Mouse (Mus musculus): ENCODE results near the gene Kcnq2.

The Kcnq2 gene

GRCm38 (mm10) chr2:181154831-181155415 is 19.8 kb upstream of the Kcnq2 start:
- no peak for DNase-seq (ENCODE audit: low read depth, low spot score)
- Histone ChIP-seq H3K36me3 (ENCODE audit: control insufficient read depth, insufficient read depth, low read length, poor library complexity, severe bottlenecking) (no peaks in the 10 kb centered on the region), H3K27me3 (ENCODE audit: control insufficient read depth, insufficient read depth, low read length, poor library complexity, severe bottlenecking) (no peaks in the 10 kb centered on the region; the same call in 1 of the 2 replicates)

DNA sequence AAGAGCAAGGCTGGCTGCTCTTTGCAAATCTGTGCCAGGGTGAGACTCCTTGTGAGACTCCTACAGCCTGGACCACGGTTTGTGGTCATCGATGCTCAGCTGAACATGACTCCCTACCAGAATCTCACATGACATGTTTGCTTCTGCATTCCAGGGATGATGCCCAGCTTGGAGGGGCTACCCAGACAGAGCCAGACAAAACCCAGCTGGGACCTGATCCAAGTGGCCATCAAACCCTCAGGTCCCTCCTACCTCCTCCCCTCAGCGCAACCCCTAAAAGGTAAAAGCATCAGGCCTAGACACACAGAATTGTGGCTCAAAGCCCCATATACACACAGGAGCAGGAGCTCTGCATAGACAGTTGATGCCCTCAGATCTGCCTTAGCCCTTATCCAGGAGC is 19.3 kb upstream of the Kcnq2 start:
- Histone ChIP-seq H3K36me3 (ENCODE audit: control insufficient read depth, insufficient read depth, low read length, poor library complexity, severe bottlenecking) (no peaks in the 10 kb centered on the region), H3K27me3 (ENCODE audit: control insufficient read depth, insufficient read depth, low read length, poor library complexity, severe bottlenecking) (no peaks in the 10 kb centered on the region; the same call in 1 of the 2 replicates)
- no peak for DNase-seq (ENCODE audit: low read depth, low spot score)

- H3K27me3 ChIP-seq (ENCODE audit: control insufficient read depth, insufficient read depth, low read length, poor library complexity, severe bottlenecking) = no peaks in the 10 kb centered on the region; the same call in 1 of the 2 replicates
- DNase-seq (ENCODE audit: low read depth, low spot score) = peak; percentile 53
- H3K36me3 ChIP-seq (ENCODE audit: control insufficient read depth, insufficient read depth, low read length, poor library complexity, severe bottlenecking) = no peaks in the 10 kb centered on the region
Observed at GRCm38 (mm10) chr2:181153837-181154236, 18.7 kb upstream of the Kcnq2 start.

DNA sequence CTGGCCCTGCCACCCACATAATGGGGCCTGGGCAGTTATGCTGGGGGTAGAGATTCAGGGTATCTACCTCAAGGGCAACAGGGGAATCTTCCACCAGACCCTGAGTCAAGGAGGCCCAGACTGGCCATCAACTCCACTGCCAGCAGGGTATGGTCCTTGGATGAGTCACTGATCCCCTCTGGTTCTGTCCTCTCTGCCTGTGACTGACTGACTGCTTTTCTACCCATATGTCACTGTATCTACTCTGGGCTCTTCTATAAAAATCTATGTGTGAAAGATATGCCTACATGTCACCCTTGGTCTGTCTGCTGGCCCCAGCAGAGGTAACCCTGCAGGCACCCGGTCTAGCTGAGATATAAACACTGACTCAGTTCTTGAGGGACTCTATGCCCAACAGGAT is 18.0 kb upstream of the Kcnq2 start:
- H3K27me3 ChIP-seq (ENCODE audit: control insufficient read depth, insufficient read depth, low read length, poor library complexity, severe bottlenecking) = no peaks in the 10 kb centered on the region; the same call in 1 of the 2 replicates
- no peak for DNase-seq (ENCODE audit: low read depth, low spot score)
- H3K36me3 ChIP-seq (ENCODE audit: control insufficient read depth, insufficient read depth, low read length, poor library complexity, severe bottlenecking) = no peaks in the 10 kb centered on the region

DNA sequence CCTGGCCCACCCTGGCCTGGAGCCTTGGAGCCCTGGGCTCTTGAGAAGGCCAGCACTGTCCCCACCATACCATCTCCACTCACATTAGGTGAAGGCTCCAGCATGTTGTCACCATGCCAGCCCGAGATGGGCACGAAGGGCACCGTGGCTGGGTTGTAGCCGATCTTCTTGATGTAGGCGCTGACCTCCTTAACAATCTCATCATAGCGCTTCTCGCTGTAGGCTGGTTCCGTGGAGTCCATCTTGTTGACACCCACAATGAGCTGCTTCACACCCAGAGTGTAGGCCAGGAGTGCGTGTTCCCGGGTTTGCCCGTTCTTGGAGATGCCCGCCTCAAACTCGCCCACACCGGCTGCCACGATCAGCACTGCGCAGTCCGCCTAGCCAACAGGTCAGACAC is 17.6 kb upstream of the Kcnq2 start:
- DNase-seq (ENCODE audit: low read depth, low spot score) = no peak
- H3K36me3 ChIP-seq (ENCODE audit: control insufficient read depth, insufficient read depth, low read length, poor library complexity, severe bottlenecking) = no peaks in the 10 kb centered on the region
- H3K27me3 ChIP-seq (ENCODE audit: control insufficient read depth, insufficient read depth, low read length, poor library complexity, severe bottlenecking) = no peaks in the 10 kb centered on the region; the same call in 1 of the 2 replicates

DNA sequence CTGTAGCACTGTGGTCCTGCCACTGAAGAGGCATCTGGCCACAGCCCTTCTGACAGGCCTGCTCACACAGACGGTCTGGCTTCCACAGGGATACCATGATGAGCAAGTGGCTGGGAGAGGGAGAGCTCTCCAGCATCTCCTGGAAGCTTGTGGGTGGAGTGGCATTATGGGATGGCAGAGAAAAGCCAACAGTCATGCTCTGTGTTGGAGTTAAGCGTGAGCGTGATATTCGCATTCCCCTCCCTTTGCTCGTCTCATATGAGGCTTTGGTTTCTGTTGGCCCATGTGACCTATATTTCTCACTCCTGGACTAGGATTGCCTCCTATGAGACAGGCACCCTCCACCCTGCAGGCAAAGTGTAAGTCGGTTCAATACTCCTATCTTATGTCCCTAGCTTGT is 15.2 kb upstream of the Kcnq2 start:
- no peaks in the 10 kb centered on the region for H3K27me3 ChIP-seq (ENCODE audit: control insufficient read depth, insufficient read depth, low read length, poor library complexity, severe bottlenecking)
- no peak for DNase-seq (ENCODE audit: low read depth, low spot score)
- no peaks in the 10 kb centered on the region for H3K36me3 ChIP-seq (ENCODE audit: control insufficient read depth, insufficient read depth, low read length, poor library complexity, severe bottlenecking)

DNA sequence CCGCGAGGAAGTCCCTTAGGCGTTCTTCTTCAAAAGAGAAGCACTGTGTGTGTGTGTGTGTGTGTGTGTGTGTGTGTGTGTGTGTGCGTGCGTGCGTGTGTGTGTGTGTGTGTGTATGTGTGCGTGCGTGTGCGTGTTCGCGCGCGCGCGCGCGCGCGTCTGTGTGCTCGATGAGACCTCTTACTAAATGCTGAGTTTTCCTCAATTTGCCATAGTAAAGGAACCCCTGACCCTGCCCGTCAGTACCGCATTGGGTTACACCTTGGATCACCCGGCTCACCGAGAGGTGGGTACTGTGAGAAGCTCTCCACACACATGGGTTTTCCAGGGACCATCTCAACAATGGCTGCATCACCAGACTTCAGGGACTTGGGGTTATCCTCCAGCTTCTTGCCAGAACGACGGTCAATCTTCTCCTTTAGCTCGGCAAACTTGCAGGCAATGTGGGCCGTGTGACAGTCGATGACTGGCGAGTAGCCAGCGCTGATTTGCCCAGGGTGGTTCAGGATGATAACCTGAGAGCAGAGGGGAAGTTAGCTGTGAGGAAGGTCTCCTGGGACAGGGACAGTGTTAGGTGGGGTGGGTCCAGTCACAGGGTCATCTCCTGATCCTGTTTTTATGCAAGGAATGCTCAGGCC is 13.3 kb upstream of the Kcnq2 start:
- H3K27me3 ChIP-seq (ENCODE audit: control insufficient read depth, insufficient read depth, low read length, poor library complexity, severe bottlenecking) = no peaks in the 10 kb centered on the region
- H3K36me3 ChIP-seq (ENCODE audit: control insufficient read depth, insufficient read depth, low read length, poor library complexity, severe bottlenecking) = no peaks in the 10 kb centered on the region
- DNase-seq (ENCODE audit: low read depth, low spot score) = no peak

DNA sequence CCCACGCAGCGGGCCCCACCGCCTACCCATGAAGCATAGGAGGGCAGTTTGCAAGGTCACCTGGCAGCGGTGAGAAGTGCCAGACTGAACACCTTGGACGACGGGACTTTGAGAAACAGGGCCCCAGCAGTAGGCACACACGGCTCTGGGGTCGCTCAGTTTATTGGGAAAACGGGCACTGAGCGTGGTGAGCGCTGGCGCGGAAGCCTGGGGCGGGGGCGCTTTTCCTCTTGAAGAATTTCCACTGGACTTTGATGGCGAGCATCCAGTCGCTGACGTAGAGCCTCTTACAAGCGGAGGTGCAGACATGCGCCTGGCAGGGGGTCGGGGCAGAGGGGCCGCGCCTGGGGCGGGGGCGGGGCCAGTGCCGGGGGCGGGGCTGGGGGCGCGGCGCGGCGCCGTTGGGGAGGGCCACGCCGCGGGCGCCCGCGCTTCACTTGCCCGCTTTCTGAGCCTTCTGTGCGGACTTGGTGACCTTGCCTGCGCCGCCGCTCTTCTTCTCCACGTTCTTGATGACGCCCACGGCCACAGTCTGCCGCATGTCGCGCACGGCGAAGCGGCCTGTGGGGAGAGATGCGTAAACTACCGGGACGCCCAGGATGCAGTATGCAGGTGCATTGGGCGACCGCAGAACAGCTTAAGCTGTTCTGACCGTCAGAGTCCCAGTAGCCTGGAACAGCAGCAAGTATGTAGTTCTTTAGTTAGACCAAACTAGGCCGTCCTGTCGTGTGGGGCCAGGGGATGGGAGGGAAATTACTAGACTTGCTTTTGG is 12.6 kb upstream of the Kcnq2 start:
- H3K36me3 ChIP-seq (ENCODE audit: control insufficient read depth, insufficient read depth, low read length, poor library complexity, severe bottlenecking) = no peaks in the 10 kb centered on the region
- peak; percentile 18 for DNase-seq (ENCODE audit: low read depth, low spot score)
- H3K27me3 ChIP-seq (ENCODE audit: control insufficient read depth, insufficient read depth, low read length, poor library complexity, severe bottlenecking) = no peaks in the 10 kb centered on the region

GRCm38 (mm10) chr2:181146976-181147545 is 12.0 kb upstream of the Kcnq2 start:
- Histone ChIP-seq H3K36me3 (ENCODE audit: control insufficient read depth, insufficient read depth, low read length, poor library complexity, severe bottlenecking) (no peaks in the 10 kb centered on the region), H3K27me3 (ENCODE audit: control insufficient read depth, insufficient read depth, low read length, poor library complexity, severe bottlenecking) (no peaks in the 10 kb centered on the region)
- no peak for DNase-seq (ENCODE audit: low read depth, low spot score)

DNA sequence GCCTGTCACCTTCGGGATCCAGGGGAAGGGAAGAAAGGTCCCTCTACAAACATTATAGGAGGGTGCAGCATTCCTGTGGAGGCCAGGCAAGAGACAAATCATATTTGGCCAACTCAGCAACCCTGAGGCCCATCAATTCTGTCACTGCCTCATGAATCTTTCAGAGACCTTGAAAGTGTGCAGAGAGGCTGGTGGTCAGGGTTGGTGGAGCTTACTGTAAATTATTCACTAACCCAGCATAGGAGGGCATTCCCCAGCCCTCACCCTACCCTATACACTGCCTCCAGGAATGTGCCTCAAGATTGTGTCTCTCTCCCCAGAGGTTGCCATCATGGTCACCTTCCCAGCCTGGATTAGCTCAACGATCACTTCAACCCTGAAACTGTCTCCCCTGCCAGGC is 9.6 kb upstream of the Kcnq2 start:
- H3K36me3 ChIP-seq (ENCODE audit: control insufficient read depth, insufficient read depth, low read length, poor library complexity, severe bottlenecking) = no peaks in the 10 kb centered on the region
- H3K27me3 ChIP-seq (ENCODE audit: control insufficient read depth, insufficient read depth, low read length, poor library complexity, severe bottlenecking) = no peaks in the 10 kb centered on the region
- DNase-seq (ENCODE audit: low read depth, low spot score) = no peak

GRCm38 (mm10) chr2:181143509-181144276 is 8.6 kb upstream of the Kcnq2 start:
- no peak for DNase-seq (ENCODE audit: low read depth, low spot score)
- Histone ChIP-seq H3K27me3 (ENCODE audit: control insufficient read depth, insufficient read depth, low read length, poor library complexity, severe bottlenecking) (no peaks in the 10 kb centered on the region), H3K36me3 (ENCODE audit: control insufficient read depth, insufficient read depth, low read length, poor library complexity, severe bottlenecking) (no peaks in the 10 kb centered on the region)

DNA sequence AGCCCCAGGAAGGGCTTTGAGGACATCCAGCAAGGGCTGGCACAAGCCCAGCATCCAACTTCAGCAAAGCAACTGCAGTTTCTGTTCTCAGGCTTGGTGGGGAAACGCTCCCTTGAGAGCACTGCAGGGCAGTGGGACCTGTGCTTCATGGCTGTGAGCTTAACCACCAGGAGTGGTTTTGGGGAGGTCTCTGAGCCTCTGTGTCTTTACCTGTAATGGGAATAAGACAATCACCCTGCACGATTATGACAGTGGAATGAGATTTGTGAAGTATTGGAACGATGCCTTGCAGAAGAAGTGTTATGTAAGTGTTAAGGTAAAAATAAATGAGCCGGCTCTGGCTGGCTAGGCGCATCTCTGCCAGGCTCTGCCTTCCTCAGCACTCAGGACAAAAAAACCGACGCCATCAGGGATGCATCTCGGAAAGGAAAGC is 7.6 kb upstream of the Kcnq2 start:
- Histone ChIP-seq H3K27me3 (ENCODE audit: control insufficient read depth, insufficient read depth, low read length, poor library complexity, severe bottlenecking) (no peaks in the 10 kb centered on the region), H3K36me3 (ENCODE audit: control insufficient read depth, insufficient read depth, low read length, poor library complexity, severe bottlenecking) (no peaks in the 10 kb centered on the region)
- DNase-seq (ENCODE audit: low read depth, low spot score) = no peak

- Histone ChIP-seq H3K36me3 (ENCODE audit: control insufficient read depth, insufficient read depth, low read length, poor library complexity, severe bottlenecking) (no peaks in the 10 kb centered on the region), H3K27me3 (ENCODE audit: control insufficient read depth, insufficient read depth, low read length, poor library complexity, severe bottlenecking) (no peaks in the 10 kb centered on the region)
- DNase-seq (ENCODE audit: low read depth, low spot score) = no peak
Observed at GRCm38 (mm10) chr2:181139641-181140193, 4.6 kb upstream of the Kcnq2 start.

DNA sequence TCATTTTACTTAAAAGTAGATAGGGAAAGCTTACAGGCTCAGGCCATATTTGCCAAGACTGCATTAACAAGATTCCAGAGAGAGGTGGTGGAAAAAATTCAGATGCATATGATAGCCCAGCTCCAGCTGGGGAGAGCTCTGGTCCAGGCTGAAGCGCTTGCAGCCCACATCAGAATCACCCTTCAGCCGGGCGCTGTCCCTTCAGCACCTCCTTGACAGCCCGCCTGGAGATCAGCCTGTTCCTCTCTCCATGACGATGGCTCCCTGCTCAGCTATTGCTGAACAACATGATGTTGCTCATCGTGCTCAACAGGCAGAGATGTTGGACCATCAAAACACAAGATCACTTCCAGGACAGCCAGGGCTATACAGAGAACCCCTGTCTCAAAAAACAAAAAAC is 1.8 kb upstream of the Kcnq2 start:
- no peaks in the 10 kb centered on the region for H3K36me3 ChIP-seq (ENCODE audit: control insufficient read depth, insufficient read depth, low read length, poor library complexity, severe bottlenecking)
- DNase-seq (ENCODE audit: low read depth, low spot score) = peak; percentile 3
- no peaks in the 10 kb centered on the region; the same call in 1 of the 2 replicates for H3K27me3 ChIP-seq (ENCODE audit: control insufficient read depth, insufficient read depth, low read length, poor library complexity, severe bottlenecking)
